Mouse (Mus musculus): ENCODE measurements around the gene Egfl8. TPM values are rescaled to one million over a fixed set of nuclear protein-coding genes. Genes with fewer than 3 reads are reported as not detected.

The Egfl8 gene
- polyA plus RNA-seq, 1 experiment from 2014 or later: 6.1 TPM

DNA sequence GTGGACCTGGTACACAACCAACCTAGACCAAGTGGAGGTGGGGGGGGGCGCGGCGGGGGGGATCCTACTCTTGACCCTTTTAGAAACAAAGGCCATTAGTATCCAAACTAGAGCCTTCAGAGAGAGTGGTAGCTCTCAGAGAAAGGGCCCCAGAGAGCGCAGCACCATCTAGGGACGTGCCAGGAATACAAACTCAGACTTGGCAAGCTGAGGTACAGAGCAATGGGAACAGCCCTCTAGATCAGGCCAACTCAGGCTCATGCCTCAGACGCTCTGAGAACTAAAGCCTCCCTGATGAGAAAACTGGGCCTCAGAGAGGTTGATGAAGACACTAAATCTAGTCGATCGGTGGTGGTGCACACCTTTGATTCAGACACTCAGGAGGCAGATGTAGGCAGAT lies 30.6 kb downstream of the Egfl8 start:
- WGBS: 91% methylated on average over 8 of the region's 8 CpGs
- H3K4me3 ChIP-seq (ENCODE audit: low read depth, low read length): no peak overlapping the region
- no peak for ATAC-seq

GRCm38 (mm10) chr17:34583819-34584218 lies 32.0 kb downstream of the Egfl8 start:
- WGBS: 83% methylated on average over 8 of the region's 8 CpGs
- Histone ChIP-seq H3K9ac (ENCODE audit: low read depth, low read length) (no peak overlapping the region), H3K4me3 (ENCODE audit: low read depth, low read length) (no peak overlapping the region), H3K9me3 (replicated peaks; ENCODE audit: control insufficient read depth, low read length, poor library complexity, severe bottlenecking) (no peaks in the 10 kb centered on the region), H3K36me3 (ENCODE audit: control insufficient read depth, insufficient read depth, low read length) (no peaks in the 10 kb centered on the region), H3K4me1 (ENCODE audit: control insufficient read depth, insufficient read depth, low read length) (peaks cover 15% of the 10 kb centered on the region), H3K27ac (ENCODE audit: low read length) (no peak overlapping the region), H3K27me3 (ENCODE audit: control insufficient read depth, insufficient read depth, low read depth, low read length) (no peaks in the 10 kb centered on the region), H3K4me2 (ENCODE audit: low read length) (no peak overlapping the region)
- no peak for ATAC-seq

More for the DNA sequence above, 30.6 kb downstream of the Egfl8 start:
- H3K36me3 ChIP-seq (ENCODE audit: control insufficient read depth, insufficient read depth, low read length): no peaks in the 10 kb centered on the region
- H3K27me3 ChIP-seq (ENCODE audit: control insufficient read depth, insufficient read depth, low read depth, low read length): no peaks in the 10 kb centered on the region
- H3K4me2 ChIP-seq (ENCODE audit: low read length): no peak overlapping the region
- no peaks in the 10 kb centered on the region for H3K9me3 ChIP-seq (replicated peaks; ENCODE audit: control insufficient read depth, low read length, poor library complexity, severe bottlenecking)
- peak overlapping the region; percentile 100 for H3K27ac ChIP-seq (ENCODE audit: low read length)
- no peak overlapping the region for H3K9ac ChIP-seq (ENCODE audit: low read depth, low read length)
- peaks cover 19% of the 10 kb centered on the region for H3K4me1 ChIP-seq (ENCODE audit: control insufficient read depth, insufficient read depth, low read length)

DNA sequence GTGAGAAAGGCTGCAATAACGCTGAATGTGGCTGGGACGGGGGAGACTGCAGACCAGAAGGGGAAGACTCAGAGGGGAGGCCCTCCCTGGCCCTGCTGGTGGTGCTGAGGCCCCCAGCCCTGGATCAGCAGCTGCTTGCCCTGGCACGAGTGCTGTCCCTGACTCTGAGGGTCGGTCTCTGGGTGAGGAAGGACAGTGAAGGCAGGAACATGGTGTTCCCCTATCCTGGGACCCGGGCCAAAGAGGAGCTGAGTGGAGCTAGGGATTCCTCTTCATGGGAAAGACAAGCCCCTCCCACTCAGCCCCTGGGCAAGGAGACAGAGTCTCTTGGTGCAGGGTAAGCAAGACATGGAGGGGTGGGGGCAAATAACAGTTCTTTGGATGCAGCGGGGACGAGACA lies 32.4 kb downstream of the Egfl8 start:
- H3K27me3 ChIP-seq (ENCODE audit: control insufficient read depth, insufficient read depth, low read depth, low read length): no peaks in the 10 kb centered on the region
- H3K27ac ChIP-seq (ENCODE audit: low read length): no peak overlapping the region
- H3K4me1 ChIP-seq (ENCODE audit: control insufficient read depth, insufficient read depth, low read length): peaks cover 14% of the 10 kb centered on the region
- 72% methylated on average over 7 of the region's 7 CpGs for WGBS
- H3K4me2 ChIP-seq (ENCODE audit: low read length): no peak overlapping the region
- H3K36me3 ChIP-seq (ENCODE audit: control insufficient read depth, insufficient read depth, low read length): no peaks in the 10 kb centered on the region
- H3K9ac ChIP-seq (ENCODE audit: low read depth, low read length): no peak overlapping the region
- H3K9me3 ChIP-seq (replicated peaks; ENCODE audit: control insufficient read depth, low read length, poor library complexity, severe bottlenecking): no peaks in the 10 kb centered on the region
- H3K4me3 ChIP-seq (ENCODE audit: low read depth, low read length): no peak overlapping the region
- ATAC-seq: no peak

DNA sequence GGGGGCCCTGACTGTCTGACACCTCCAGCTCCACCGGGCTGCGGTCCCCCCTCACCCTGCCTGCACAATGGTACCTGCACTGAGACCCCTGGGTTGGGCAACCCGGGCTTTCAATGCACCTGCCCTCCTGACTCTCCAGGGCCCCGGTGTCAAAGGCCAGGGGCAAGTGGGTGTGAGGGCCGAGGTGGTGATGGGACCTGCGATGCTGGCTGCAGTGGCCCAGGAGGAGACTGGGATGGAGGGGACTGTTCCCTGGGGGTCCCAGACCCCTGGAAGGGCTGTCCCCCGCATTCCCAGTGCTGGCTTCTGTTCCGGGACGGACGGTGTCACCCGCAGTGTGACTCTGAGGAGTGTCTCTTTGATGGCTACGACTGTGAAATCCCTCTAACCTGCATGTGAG lies 33.2 kb downstream of the Egfl8 start:
- H3K27ac ChIP-seq (ENCODE audit: low read length): no peak overlapping the region
- ATAC-seq: no peak
- no peaks in the 10 kb centered on the region for H3K9me3 ChIP-seq (replicated peaks; ENCODE audit: control insufficient read depth, low read length, poor library complexity, severe bottlenecking)
- no peaks in the 10 kb centered on the region for H3K36me3 ChIP-seq (ENCODE audit: control insufficient read depth, insufficient read depth, low read length)
- peaks cover 8% of the 10 kb centered on the region for H3K4me1 ChIP-seq (ENCODE audit: control insufficient read depth, insufficient read depth, low read length)
- H3K9ac ChIP-seq (ENCODE audit: low read depth, low read length): no peak overlapping the region
- H3K4me3 ChIP-seq (ENCODE audit: low read depth, low read length): no peak overlapping the region
- WGBS: 89% methylated on average over 12 of the region's 12 CpGs
- no peak overlapping the region for H3K4me2 ChIP-seq (ENCODE audit: low read length)
- no peaks in the 10 kb centered on the region for H3K27me3 ChIP-seq (ENCODE audit: control insufficient read depth, insufficient read depth, low read depth, low read length)

DNA sequence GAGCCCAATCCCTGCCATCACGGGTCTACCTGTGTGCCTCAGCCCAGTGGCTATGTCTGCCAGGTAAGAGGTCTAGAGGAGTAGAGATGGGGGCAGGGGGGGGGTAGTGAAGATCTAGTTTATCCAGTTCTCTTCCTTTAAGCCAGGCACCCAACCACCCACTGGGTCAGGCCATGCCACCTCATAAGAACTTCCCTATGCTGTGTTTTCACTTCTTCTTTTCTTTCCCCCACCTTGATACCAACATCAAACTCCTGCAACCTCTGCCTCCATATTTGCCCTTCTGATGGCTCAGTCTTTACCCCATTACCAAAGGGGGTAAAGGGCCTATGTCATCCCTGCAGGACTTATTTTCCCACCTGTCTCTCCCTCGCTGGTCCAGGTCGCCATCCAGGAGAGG lies 37.7 kb downstream of the Egfl8 start:
- no peak overlapping the region for H3K4me3 ChIP-seq (ENCODE audit: low read depth, low read length)
- no peaks in the 10 kb centered on the region for H3K36me3 ChIP-seq (ENCODE audit: control insufficient read depth, insufficient read depth, low read length)
- ATAC-seq: no peak
- H3K27me3 ChIP-seq (ENCODE audit: control insufficient read depth, insufficient read depth, low read depth, low read length): no peaks in the 10 kb centered on the region
- H3K27ac ChIP-seq (ENCODE audit: low read length): no peak overlapping the region
- H3K9ac ChIP-seq (ENCODE audit: low read depth, low read length): no peak overlapping the region
- 87% methylated on average over 3 of the region's 3 CpGs for WGBS
- H3K4me2 ChIP-seq (ENCODE audit: low read length): no peak overlapping the region
- no peaks in the 10 kb centered on the region for H3K9me3 ChIP-seq (replicated peaks; ENCODE audit: control insufficient read depth, low read length, poor library complexity, severe bottlenecking)
- no peaks in the 10 kb centered on the region for H3K4me1 ChIP-seq (ENCODE audit: control insufficient read depth, insufficient read depth, low read length)

DNA sequence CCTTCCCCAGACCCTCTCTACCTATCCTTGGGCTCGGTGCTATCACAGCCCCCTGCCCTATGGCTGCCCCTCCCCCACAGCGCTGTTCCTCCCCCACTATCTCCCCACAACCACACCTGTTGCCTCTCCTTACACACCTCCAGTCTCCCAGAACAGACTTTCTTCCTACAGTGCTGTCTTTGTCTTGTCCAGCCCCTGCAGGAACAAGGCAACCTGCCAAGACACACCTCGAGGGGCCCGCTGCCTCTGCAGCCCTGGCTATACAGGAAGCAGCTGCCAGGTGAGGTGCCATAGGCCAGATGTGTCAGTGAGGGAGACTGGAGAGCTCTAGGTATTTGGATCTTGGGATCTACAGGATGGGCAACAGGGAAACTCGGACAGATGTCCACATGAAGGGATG lies 39.2 kb downstream of the Egfl8 start:
- Histone ChIP-seq H3K4me2 (ENCODE audit: low read length) (no peak overlapping the region), H3K4me1 (ENCODE audit: control insufficient read depth, insufficient read depth, low read length) (0 out of 2 replicates have a peak, but pooled peaks cover 2% of the 10 kb centered on the region), H3K4me3 (ENCODE audit: low read depth, low read length) (no peak overlapping the region), H3K27ac (ENCODE audit: low read length) (no peak overlapping the region), H3K36me3 (ENCODE audit: control insufficient read depth, insufficient read depth, low read length) (no peaks in the 10 kb centered on the region), H3K9ac (ENCODE audit: low read depth, low read length) (no peak overlapping the region), H3K27me3 (ENCODE audit: control insufficient read depth, insufficient read depth, low read depth, low read length) (no peaks in the 10 kb centered on the region), H3K9me3 (replicated peaks; ENCODE audit: control insufficient read depth, low read length, poor library complexity, severe bottlenecking) (no peaks in the 10 kb centered on the region)
- ATAC-seq: no peak
- WGBS: 63% methylated on average over 5 of the region's 5 CpGs

- 19% methylated on average over 15 of the region's 15 CpGs for WGBS
These were observed 43.4 kb downstream of the Egfl8 start for GRCm38 (mm10) chr17:34572361-34572760.

GRCm38 (mm10) chr17:34571875-34572274 lies 43.9 kb downstream of the Egfl8 start:
- no peak overlapping the region for H3K4me2 ChIP-seq (ENCODE audit: low read length)
- H3K9ac ChIP-seq (ENCODE audit: low read depth, low read length): no peak overlapping the region
- H3K4me1 ChIP-seq (ENCODE audit: control insufficient read depth, insufficient read depth, low read length): 0 out of 2 replicates have a peak, but pooled peaks cover 2% of the 10 kb centered on the region
- no peak overlapping the region for H3K27ac ChIP-seq (ENCODE audit: low read length)
- H3K4me3 ChIP-seq (ENCODE audit: low read depth, low read length): no peak overlapping the region
- no peaks in the 10 kb centered on the region for H3K36me3 ChIP-seq (ENCODE audit: control insufficient read depth, insufficient read depth, low read length)
- ATAC-seq: no peak
- no peaks in the 10 kb centered on the region for H3K27me3 ChIP-seq (ENCODE audit: control insufficient read depth, insufficient read depth, low read depth, low read length)
- WGBS: 13% methylated on average over 5 of the region's 5 CpGs
- H3K9me3 ChIP-seq (replicated peaks; ENCODE audit: control insufficient read depth, low read length, poor library complexity, severe bottlenecking): no peaks in the 10 kb centered on the region

More at GRCm38 (mm10) chr17:34572361-34572760, 43.4 kb downstream of the Egfl8 start:
- H3K27me3 ChIP-seq (ENCODE audit: control insufficient read depth, insufficient read depth, low read depth, low read length): no peaks in the 10 kb centered on the region
- 0 out of 2 replicates have a peak, but pooled peaks cover 2% of the 10 kb centered on the region for H3K4me1 ChIP-seq (ENCODE audit: control insufficient read depth, insufficient read depth, low read length)
- no peak overlapping the region for H3K27ac ChIP-seq (ENCODE audit: low read length)
- no peak overlapping the region for H3K4me3 ChIP-seq (ENCODE audit: low read depth, low read length)
- no peaks in the 10 kb centered on the region for H3K9me3 ChIP-seq (replicated peaks; ENCODE audit: control insufficient read depth, low read length, poor library complexity, severe bottlenecking)
- no peak overlapping the region for H3K9ac ChIP-seq (ENCODE audit: low read depth, low read length)
- ATAC-seq: no peak
- no peaks in the 10 kb centered on the region for H3K36me3 ChIP-seq (ENCODE audit: control insufficient read depth, insufficient read depth, low read length)
- no peak overlapping the region for H3K4me2 ChIP-seq (ENCODE audit: low read length)

DNA sequence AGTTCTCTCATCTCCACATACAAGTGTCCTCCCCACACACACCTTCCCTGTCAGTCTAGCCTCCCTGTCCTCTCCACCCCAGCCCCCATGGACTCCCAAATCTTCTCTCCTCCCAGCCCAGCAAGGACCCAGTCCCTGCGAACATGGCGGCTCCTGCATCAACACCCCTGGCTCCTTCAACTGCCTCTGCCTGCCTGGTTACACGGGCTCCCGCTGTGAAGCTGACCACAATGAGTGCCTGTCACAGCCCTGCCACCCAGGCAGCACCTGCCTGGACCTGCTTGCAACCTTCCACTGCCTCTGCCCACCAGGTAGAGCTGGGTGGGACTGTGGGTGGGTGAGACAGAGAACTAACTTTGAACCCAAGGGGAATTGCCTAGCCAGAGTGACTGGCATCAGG lies 45.9 kb downstream of the Egfl8 start:
- no peak overlapping the region for H3K4me3 ChIP-seq (ENCODE audit: low read depth, low read length)
- H3K27me3 ChIP-seq (ENCODE audit: control insufficient read depth, insufficient read depth, low read depth, low read length): no peaks in the 10 kb centered on the region
- no peak overlapping the region for H3K4me2 ChIP-seq (ENCODE audit: low read length)
- no peak for ATAC-seq
- H3K27ac ChIP-seq (ENCODE audit: low read length): no peak overlapping the region
- no peaks in the 10 kb centered on the region for H3K9me3 ChIP-seq (replicated peaks; ENCODE audit: control insufficient read depth, low read length, poor library complexity, severe bottlenecking)
- no peak overlapping the region for H3K9ac ChIP-seq (ENCODE audit: low read depth, low read length)
- 72% methylated on average over 4 of the region's 4 CpGs for WGBS
- no peaks in the 10 kb centered on the region for H3K36me3 ChIP-seq (ENCODE audit: control insufficient read depth, insufficient read depth, low read length)
- 0 out of 2 replicates have a peak, but pooled peaks cover 2% of the 10 kb centered on the region for H3K4me1 ChIP-seq (ENCODE audit: control insufficient read depth, insufficient read depth, low read length)
